Mouse (Mus musculus) stomach, embryonic 14.5 days (tissue): Measurements from ENCODE around the gene Dnah2. TPM values are rescaled to one million over a fixed set of nuclear protein-coding genes. Genes with fewer than 3 reads are reported as not detected.

Source experiments
- ATAC-seq: fragments of 200-750 bp; cut with Nextera tagmentation; 2 replicates; pipeline ENCODE4 v1.8.0; 2017; ENCODE audit warnings: low read depth, moderate TSS enrichment; ENCODE audit not compliant: insufficient number of reproducible peaks, insufficient read depth, low FRiP score
- H3K27ac ChIP-seq: fragments of 300-500 bp; sonication (generic); 2 replicates; pipeline ENCODE4 v1.5.1; 2014; ENCODE audit warnings: mild to moderate bottlenecking, low read length, moderate library complexity, mixed read lengths
- H3K27me3 ChIP-seq: fragments of 300-500 bp; sonication (generic); 2 replicates; pipeline ENCODE4 v1.6.1; 2014; ENCODE audit warnings: low read length, control low read depth, mixed read lengths; ENCODE audit not compliant: control insufficient read depth, insufficient read depth
- H3K36me3 ChIP-seq: fragments of 300-500 bp; sonication (generic); 2 replicates; pipeline ENCODE4 v1.6.1; 2014; ENCODE audit warnings: mild to moderate bottlenecking, control low read depth, low read length, moderate library complexity, mixed read lengths; ENCODE audit not compliant: control insufficient read depth, insufficient read depth
- H3K4me1 ChIP-seq: fragments of 300-500 bp; sonication (generic); 2 replicates; pipeline ENCODE4 v1.6.1; 2014; ENCODE audit warnings: low read length, control low read depth, mixed read lengths; ENCODE audit not compliant: control insufficient read depth, insufficient read depth
- H3K4me2 ChIP-seq: fragments of 300-500 bp; sonication (generic); replicated peaks from 2 replicates; pipeline ENCODE4 v1.6.1; 2014; ENCODE audit warnings: low read depth, low read length, control low read depth
- H3K4me3 ChIP-seq: fragments of 300-500 bp; sonication (generic); 2 replicates; pipeline ENCODE4 v1.5.1; 2014; ENCODE audit warnings: low read depth, low read length, control low read depth
- H3K9ac ChIP-seq: fragments of 300-500 bp; sonication (generic); replicated peaks from 2 replicates; pipeline ENCODE4 v1.6.1; 2014; ENCODE audit warnings: low read depth, mild to moderate bottlenecking, control low read depth, low read length, moderate library complexity, mixed read lengths
- H3K9me3 ChIP-seq: fragments of 300-500 bp; sonication (generic); 2 replicates; pipeline ENCODE4 v1.6.1; 2016; ENCODE audit warnings: low read depth, low read length, control low read depth; ENCODE audit not compliant: control insufficient read depth
- WGBS: fragments of 180-500 bp; shearing (Covaris S2); extraction: QIAGEN DNeasy Blood & Tissue Kit; methylation state at CpG from one replicate; pipeline ENCODE4 v1.1.7; 2014; 5-methylcytosine and 5-hydroxymethylcytosine counted together
- polyA plus RNA-seq: library from polyadenylated mRNA; unstranded; fragments of >200 nt; fragmentation: Nextera tagmentation; extraction: Ambion mirVana; gene quantifications from 2 replicates; pipeline ENCODE4 v1.2.1, GENCODE M21; 2014

Dnah2 gene
- polyA plus RNA-seq, result 1.4 and 2.3 TPM in 2 replicates

DNA sequence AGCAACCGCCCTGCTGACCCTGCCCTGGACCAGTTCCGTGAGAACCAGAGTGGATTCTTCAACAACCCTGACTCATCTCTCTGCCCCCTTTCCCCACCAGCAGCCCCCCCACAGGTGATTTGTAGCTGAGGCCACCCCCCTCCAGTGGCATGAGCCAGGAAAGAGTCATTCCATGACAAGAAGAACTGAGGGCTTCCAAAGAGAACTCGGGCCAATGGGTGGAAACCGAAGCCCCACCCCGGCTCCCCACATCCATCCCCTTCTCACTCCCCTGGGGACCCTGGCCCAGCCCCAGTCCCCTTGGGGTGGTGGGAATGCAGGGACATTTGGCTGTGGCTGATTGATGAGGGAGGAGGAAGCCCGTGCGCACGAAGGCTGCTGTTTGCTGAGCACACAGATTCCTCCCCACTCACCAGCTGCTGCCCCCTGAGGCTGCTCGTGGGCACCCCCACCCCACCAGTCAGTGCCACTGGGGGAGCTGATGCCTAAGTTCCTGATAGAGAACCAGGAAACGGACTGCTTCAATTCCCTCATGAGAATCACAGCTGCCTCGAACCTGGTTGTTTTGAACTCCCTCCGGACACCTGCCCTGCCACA is at the start of gene Dnah2:
Gene Dnah2 (minus strand): TSS at position 51 of the 597 bp plus-strand sequence.
- 31% methylated on average over 12 of the region's 12 CpGs for WGBS
- no peak within 1 kb of the TSS for H3K4me3 ChIP-seq
- H3K4me2 ChIP-seq, result no peak within 1 kb of the TSS
- no peak for ATAC-seq
- no peak within 1 kb of the TSS for H3K27ac ChIP-seq
- no peaks in the 10 kb centered on the region for H3K36me3 ChIP-seq
- H3K9me3 ChIP-seq, result no peaks in the 10 kb centered on the region
- 0 out of 2 replicates have a peak, but pooled peaks cover 3% of the 10 kb centered on the region for H3K4me1 ChIP-seq
- no peaks in the 10 kb centered on the region for H3K27me3 ChIP-seq
- no peak within 1 kb of the TSS for H3K9ac ChIP-seq

DNA sequence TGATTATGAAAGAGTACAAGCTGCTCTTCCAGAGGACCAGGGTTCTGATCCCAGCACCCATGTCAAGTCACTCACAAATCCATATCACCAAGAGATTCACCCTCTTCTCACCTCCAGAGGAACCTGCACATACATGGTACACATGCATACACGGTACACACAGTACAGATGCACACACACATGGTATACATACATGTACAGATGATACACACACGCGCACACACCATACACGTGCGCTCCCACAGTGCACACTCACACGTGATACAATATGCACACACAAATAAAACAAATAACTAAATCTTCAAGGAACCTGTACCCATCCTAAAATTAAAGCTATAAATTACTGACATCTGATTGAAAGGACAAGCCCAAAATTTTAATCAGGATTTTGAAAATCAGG is 45.9 kb upstream of the Dnah2 start:
- H3K36me3 ChIP-seq, result peaks cover 18% of the 10 kb centered on the region
- H3K4me2 ChIP-seq, result no peak overlapping the region
- no peak overlapping the region for H3K27ac ChIP-seq
- 95% methylated on average over 6 of the region's 6 CpGs for WGBS
- no peaks in the 10 kb centered on the region for H3K9me3 ChIP-seq
- no peak overlapping the region for H3K4me3 ChIP-seq
- no peak for ATAC-seq
- no peak overlapping the region for H3K9ac ChIP-seq
- H3K4me1 ChIP-seq, result peaks cover 7% of the 10 kb centered on the region
- no peaks in the 10 kb centered on the region for H3K27me3 ChIP-seq

DNA sequence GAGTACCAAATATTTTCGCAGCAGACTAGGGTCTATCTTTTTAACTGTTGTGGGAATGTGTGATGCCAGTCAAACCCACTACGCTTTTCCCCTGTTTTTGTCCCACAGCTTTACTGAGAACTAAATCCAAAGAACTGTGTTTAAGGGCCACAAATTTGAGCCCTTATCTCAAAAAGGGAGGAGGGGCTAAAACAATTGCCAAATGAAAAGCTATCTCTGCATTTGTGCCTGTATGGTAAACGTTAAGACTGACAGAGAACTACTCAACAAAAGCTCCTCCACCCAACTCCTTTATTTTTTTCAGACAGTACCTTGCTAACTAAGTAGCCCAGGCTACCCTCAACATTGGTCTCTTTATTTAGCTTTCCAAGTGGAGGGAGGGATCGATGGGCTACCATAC is 43.9 kb upstream of the Dnah2 start:
- Histone ChIP-seq H3K27ac (no peak overlapping the region), H3K4me1 (no peaks in the 10 kb centered on the region), H3K4me2 (no peak overlapping the region), H3K9me3 (no peaks in the 10 kb centered on the region), H3K27me3 (no peaks in the 10 kb centered on the region), H3K4me3 (no peak overlapping the region), H3K9ac (no peak overlapping the region), H3K36me3 (peaks cover 39% of the 10 kb centered on the region)
- ATAC-seq, result no peak
- whole genome bisulfite sequencing, result 88% methylated on average over 4 of the region's 4 CpGs

DNA sequence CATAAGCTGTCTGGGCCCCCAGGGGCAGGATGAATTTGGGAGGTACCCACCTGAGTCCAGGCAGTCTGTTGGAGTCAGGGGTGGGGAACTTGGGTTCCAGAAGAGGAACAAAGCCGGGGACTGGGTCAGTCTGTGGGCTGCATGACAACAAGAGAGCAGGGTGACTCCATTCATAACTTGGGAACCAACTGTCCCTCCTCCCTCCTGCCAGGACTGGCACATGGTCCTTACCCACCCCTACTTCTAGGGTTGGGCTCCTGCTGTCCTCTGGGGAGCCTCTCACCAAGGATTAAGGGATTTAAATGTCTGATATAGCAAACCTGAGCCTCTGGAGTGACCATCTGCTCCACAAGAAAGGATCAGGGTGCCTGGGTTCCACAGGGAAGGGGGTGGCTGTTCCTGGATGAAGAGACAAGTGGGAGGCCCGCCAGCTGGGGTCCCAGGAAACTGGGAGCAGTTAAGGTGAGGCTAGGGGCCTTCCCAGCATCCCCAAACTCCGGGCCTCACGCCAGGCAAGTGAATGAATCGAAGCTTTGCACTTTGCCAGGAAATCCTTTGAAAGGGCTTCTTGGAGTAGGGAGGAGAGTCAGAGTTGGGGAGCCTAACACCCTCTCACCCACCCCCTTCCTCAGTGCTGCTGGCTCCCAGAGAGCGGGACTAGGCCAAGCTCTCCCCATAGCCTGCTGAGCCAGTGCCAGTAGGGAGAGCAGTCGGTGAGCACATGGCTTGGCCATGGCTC is 43.2 kb upstream of the Dnah2 start:
- 83% methylated on average over 7 of the region's 7 CpGs for WGBS
- Histone ChIP-seq H3K4me2 (no peak overlapping the region), H3K27me3 (no peaks in the 10 kb centered on the region), H3K4me3 (no peak overlapping the region), H3K27ac (no peak overlapping the region), H3K36me3 (peaks cover 46% of the 10 kb centered on the region), H3K9ac (no peak overlapping the region), H3K9me3 (no peaks in the 10 kb centered on the region), H3K4me1 (no peaks in the 10 kb centered on the region)
- ATAC-seq, result no peak

DNA sequence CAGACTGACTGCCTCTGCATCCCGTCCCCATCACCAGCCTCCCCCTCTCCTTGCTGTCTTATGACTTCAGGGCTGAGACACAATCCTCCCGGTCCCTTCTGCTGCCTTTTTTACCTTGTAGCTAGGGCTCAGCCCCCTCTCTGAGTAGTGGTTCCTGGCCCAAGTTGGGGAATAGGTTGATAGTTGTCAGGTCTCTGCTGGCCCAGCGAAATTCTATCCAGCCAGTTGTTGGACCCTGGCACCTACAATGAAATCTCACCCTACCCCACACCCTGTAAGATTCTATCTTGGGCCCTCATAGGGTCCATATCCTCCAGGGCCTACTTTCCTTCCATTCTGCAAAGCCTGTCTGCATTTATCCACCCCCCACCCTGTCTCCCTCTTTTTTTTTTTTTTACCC is 42.5 kb upstream of the Dnah2 start:
- Histone ChIP-seq H3K4me3 (no peak overlapping the region), H3K9ac (no peak overlapping the region), H3K9me3 (no peaks in the 10 kb centered on the region), H3K27me3 (no peaks in the 10 kb centered on the region), H3K4me2 (no peak overlapping the region), H3K36me3 (peaks cover 49% of the 10 kb centered on the region), H3K27ac (no peak overlapping the region), H3K4me1 (no peaks in the 10 kb centered on the region)
- ATAC-seq, result no peak
- WGBS, result 76% methylated on average over 3 of the region's 3 CpGs

DNA sequence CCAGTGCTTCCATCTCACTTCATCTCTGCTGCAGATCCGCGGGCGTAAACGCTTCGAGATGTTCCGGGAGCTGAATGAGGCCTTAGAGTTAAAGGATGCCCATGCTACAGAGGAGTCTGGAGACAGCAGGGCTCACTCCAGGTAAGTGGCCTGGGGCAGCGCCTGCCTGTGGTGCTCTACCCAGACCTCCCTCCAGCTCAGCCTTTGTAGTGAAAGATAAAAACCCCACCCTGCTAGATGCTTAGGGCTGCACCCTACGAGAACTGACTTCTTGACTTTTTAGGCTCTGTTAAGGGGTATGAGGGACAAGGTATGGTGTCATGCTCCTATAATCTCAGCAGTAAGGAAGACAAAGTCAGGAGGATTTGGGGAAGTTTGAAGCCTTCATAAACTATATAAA is 41.7 kb upstream of the Dnah2 start:
- ATAC-seq, result no peak
- H3K9me3 ChIP-seq, result no peaks in the 10 kb centered on the region
- H3K9ac ChIP-seq, result no peak overlapping the region
- H3K36me3 ChIP-seq, result peaks cover 49% of the 10 kb centered on the region
- H3K4me2 ChIP-seq, result no peak overlapping the region
- no peak overlapping the region for H3K27ac ChIP-seq
- no peaks in the 10 kb centered on the region for H3K4me1 ChIP-seq
- WGBS, result 92% methylated on average over 8 of the region's 8 CpGs
- no peak overlapping the region for H3K4me3 ChIP-seq
- no peaks in the 10 kb centered on the region for H3K27me3 ChIP-seq

DNA sequence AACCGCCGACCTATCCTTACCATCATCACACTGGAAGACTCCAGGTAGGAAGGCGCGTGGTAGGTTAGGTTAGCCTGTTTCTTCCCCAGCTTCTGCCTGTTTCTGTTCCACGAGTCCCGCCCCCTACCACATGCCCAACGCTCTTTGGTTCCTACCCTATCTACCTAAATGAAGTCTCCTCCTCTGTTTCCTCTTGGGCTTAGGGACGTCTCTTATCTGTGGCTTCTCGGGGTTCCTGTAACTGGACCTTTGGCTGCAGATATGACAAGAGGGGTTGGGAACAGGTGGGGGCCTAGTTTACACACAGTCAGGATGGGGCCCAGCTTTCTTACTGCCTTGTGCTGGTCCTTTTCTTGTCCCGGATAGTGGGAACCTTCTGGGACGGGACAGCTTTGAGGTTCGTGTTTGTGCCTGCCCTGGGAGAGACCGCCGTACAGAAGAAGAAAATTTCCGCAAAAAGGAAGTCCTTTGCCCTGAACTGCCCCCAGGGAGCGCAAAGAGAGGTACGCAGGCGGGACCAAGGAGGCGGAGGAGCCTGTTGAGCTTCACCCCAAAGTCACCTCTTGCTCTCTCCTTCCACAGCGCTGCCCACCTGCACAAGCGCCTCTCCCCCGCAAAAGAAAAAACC is 40.4 kb upstream of the Dnah2 start:
- no peak overlapping the region for H3K9ac ChIP-seq
- WGBS, result 90% methylated on average over 22 of the region's 22 CpGs
- no peaks in the 10 kb centered on the region for H3K4me1 ChIP-seq
- H3K9me3 ChIP-seq, result no peaks in the 10 kb centered on the region
- no peak for ATAC-seq
- no peak overlapping the region for H3K4me3 ChIP-seq
- peaks cover 55% of the 10 kb centered on the region for H3K36me3 ChIP-seq
- no peaks in the 10 kb centered on the region for H3K27me3 ChIP-seq
- H3K4me2 ChIP-seq, result no peak overlapping the region
- H3K27ac ChIP-seq, result no peak overlapping the region

DNA sequence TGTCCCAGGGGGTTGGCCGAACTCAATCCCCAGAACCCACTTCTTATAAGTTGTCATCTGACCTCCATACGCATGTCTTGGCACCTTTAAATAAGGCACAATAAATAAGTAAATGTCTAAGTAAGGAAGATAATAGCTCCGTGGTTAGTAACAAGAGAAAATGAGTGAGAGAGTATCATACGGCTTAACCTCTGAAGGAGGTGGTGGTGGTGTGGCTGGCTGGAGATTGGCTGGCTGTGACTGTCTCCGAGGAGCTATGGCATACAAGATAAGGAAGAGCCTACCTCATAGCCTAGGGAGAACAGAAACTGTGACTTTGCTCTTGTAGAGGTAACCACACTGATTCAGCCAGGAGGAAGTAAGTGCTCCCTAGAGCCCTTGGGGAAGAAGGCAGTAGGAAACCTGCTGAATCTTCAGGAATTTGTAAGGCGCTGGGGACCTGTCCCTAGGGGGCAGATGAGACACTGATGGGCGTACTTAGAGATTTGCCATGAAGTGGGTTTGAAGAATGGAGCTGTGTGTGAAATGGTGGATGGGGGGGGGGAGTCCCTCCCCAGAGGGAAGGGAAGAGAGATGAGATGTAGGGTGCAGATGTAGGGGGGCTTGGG is 36.9 kb upstream of the Dnah2 start:
- H3K9me3 ChIP-seq, result no peaks in the 10 kb centered on the region
- no peak overlapping the region for H3K4me2 ChIP-seq
- H3K4me1 ChIP-seq, result 0 out of 2 replicates have a peak, but pooled peaks cover 6% of the 10 kb centered on the region
- ATAC-seq, result no peak
- H3K27ac ChIP-seq, result no peak overlapping the region
- H3K27me3 ChIP-seq, result no peaks in the 10 kb centered on the region
- H3K4me3 ChIP-seq, result no peak overlapping the region
- 79% methylated on average over 7 of the region's 7 CpGs for WGBS
- peaks cover 52% of the 10 kb centered on the region for H3K36me3 ChIP-seq
- H3K9ac ChIP-seq, result no peak overlapping the region
